29 mouse cellular contexts compared by ENCODE assay signal in genomic region chrX:159688698-159689097, GRCm38 (mm10).
DNase-seq lines count a peak whose midpoint lies in the region; ATAC-seq lines count a peak whose summit lies in the region.
"Had no signal": no experiment of that assay in that cellular context is flagged by ENCODE, and none has a peak within 500 bp of the region (broad histone marks: within the 10 kb centered on the region; RNA-seq: fewer than 3 reads in every experiment).

No protein-coding gene starts in this region.

- no peak overlapping the region for H3K9ac ChIP-seq in forebrain, embryonic 14.5 days (ENCODE audit: low read length)
- no peak overlapping the region for H3K9ac ChIP-seq in forebrain, embryonic 11.5 days (ENCODE audit: low read length)
- H3K9ac ChIP-seq: embryonic facial prominence, embryonic 13.5 days; forebrain, embryonic 13.5 days; forebrain, postnatal 0 days; heart, embryonic 12.5 days; heart, embryonic 15.5 days; hindbrain, embryonic 13.5 days had no signal

- no peaks in the 10 kb centered on the region for H3K36me3 ChIP-seq in forebrain, embryonic 14.5 days (ENCODE audit: control insufficient read depth, insufficient read depth, low read length)
- H3K36me3 ChIP-seq in forebrain, embryonic 11.5 days (ENCODE audit: control insufficient read depth, insufficient read depth, low read length): no peaks in the 10 kb centered on the region
- H3K36me3 ChIP-seq: embryonic facial prominence, embryonic 10.5 days; embryonic facial prominence, embryonic 13.5 days; heart, embryonic 12.5 days; heart, embryonic 15.5 days; hindbrain, embryonic 10.5 days; hindbrain, embryonic 13.5 days had no signal

- H3K9me3 ChIP-seq in forebrain, embryonic 14.5 days (replicated peaks; ENCODE audit: control insufficient read depth, low read length): no peaks in the 10 kb centered on the region
- no peaks in the 10 kb centered on the region for H3K9me3 ChIP-seq in forebrain, embryonic 11.5 days (ENCODE audit: control insufficient read depth, low read length)
- H3K9me3 ChIP-seq: embryonic facial prominence, embryonic 10.5 days; embryonic facial prominence, embryonic 13.5 days; forebrain, embryonic 13.5 days; heart, embryonic 12.5 days; heart, embryonic 15.5 days; hindbrain, embryonic 10.5 days; hindbrain, embryonic 13.5 days had no signal

- H3K27ac ChIP-seq in forebrain, embryonic 14.5 days (ENCODE audit: low read depth, low read length): no peak overlapping the region
- no peak overlapping the region for H3K27ac ChIP-seq in forebrain, embryonic 11.5 days (ENCODE audit: low read depth, low read length)
- H3K27ac ChIP-seq: embryonic facial prominence, embryonic 10.5 days; embryonic facial prominence, embryonic 13.5 days; forebrain, embryonic 13.5 days; gastrocnemius, adult 2 months; heart, embryonic 15.5 days; hindbrain, embryonic 10.5 days; hindbrain, embryonic 13.5 days had no signal

- H3K4me3 ChIP-seq in forebrain, embryonic 14.5 days (ENCODE audit: low read depth, low read length): no peak overlapping the region
- no peak overlapping the region for H3K4me3 ChIP-seq in forebrain, embryonic 11.5 days (ENCODE audit: low read depth, low read length)
- H3K4me3 ChIP-seq: embryonic facial prominence, embryonic 10.5 days; embryonic facial prominence, embryonic 13.5 days; erythroblast, embryonic 14.5 days; forebrain, embryonic 13.5 days; gastrocnemius, adult 2 months; heart, embryonic 12.5 days; heart, embryonic 15.5 days; hindbrain, embryonic 10.5 days; hindbrain, embryonic 13.5 days had no signal

- no peaks in the 10 kb centered on the region for H3K27me3 ChIP-seq in forebrain, embryonic 14.5 days (replicated peaks; ENCODE audit: control insufficient read depth, insufficient read depth, low read length)
- H3K27me3 ChIP-seq in forebrain, embryonic 11.5 days (ENCODE audit: control insufficient read depth, insufficient read depth, low read length): no peaks in the 10 kb centered on the region; the same call in 1 of the 2 replicates
- H3K27me3 ChIP-seq: heart, embryonic 12.5 days; heart, embryonic 15.5 days had no signal

- H3K4me1 ChIP-seq in forebrain, embryonic 14.5 days (ENCODE audit: control insufficient read depth, insufficient read depth, low read length): no peaks in the 10 kb centered on the region
- no peaks in the 10 kb centered on the region for H3K4me1 ChIP-seq in forebrain, embryonic 11.5 days (replicated peaks; ENCODE audit: control insufficient read depth, insufficient read depth, low read length)
- H3K4me1 ChIP-seq: embryonic facial prominence, embryonic 10.5 days; embryonic facial prominence, embryonic 13.5 days; forebrain, embryonic 13.5 days; heart, embryonic 12.5 days; heart, embryonic 15.5 days; hindbrain, embryonic 10.5 days; hindbrain, embryonic 13.5 days had no signal

- peak; percentile 1 for DNase-seq in forebrain, embryonic 14.5 days (ENCODE audit: low spot score)
- DNase-seq in forebrain, embryonic 11.5 days (ENCODE audit: low spot score): no peak
- peak; percentile 42 for DNase-seq in thymus, postnatal 25 days
- DNase-seq in thymus, postnatal 10 days (ENCODE audit: low spot score in 2 of 2): no peak
- DNase-seq in induced T-regulatory cell, adult 2 months (ENCODE audit: low read depth): peak; percentile 38
- no peak for DNase-seq in kidney, postnatal 36 days
- no peak for DNase-seq in Muller cell, postnatal 12 days (ENCODE audit: inconsistent ontology term)
- DNase-seq: adrenal gland, postnatal 14 days; cerebellum, adult 11 months; cerebellum, adult 2 months; cerebellum, adult 9-11 months; cerebellum, postnatal 25 days; embryo, embryonic 11 days; forebrain, postnatal 0 days; gastrocnemius, adult 2 months; gastrocnemius, postnatal 14 days; heart, adult 18-20 months; heart, postnatal 10 days; heart, postnatal 36 days had no signal

- H3K4me2 ChIP-seq in forebrain, embryonic 14.5 days (ENCODE audit: low read length): no peak overlapping the region
- H3K4me2 ChIP-seq in forebrain, embryonic 11.5 days (ENCODE audit: low read depth, low read length, severe bottlenecking): no peak overlapping the region
- H3K4me2 ChIP-seq: embryonic facial prominence, embryonic 13.5 days; forebrain, embryonic 13.5 days; heart, embryonic 12.5 days; heart, embryonic 15.5 days; hindbrain, embryonic 13.5 days had no signal

- no peak for ATAC-seq in forebrain, embryonic 14.5 days
- no peak for ATAC-seq in forebrain, embryonic 11.5 days (replicated peaks; ENCODE audit: low FRiP score)
- ATAC-seq: forebrain, embryonic 13.5 days; forebrain, postnatal 0 days; hindbrain, embryonic 16.5 days; Patski had no signal

- 84% methylated on average over 5 of the region's 5 CpGs for WGBS in forebrain, embryonic 14.5 days
- 95% methylated on average over 5 of the region's 5 CpGs for WGBS in forebrain, embryonic 11.5 days

Comparison
In these comparisons a context has a peak if more than half of its experiments do, and no peak if none do; other contexts are left out.
1. DNase-seq: peak in forebrain, embryonic 14.5 days (single experiment), thymus, postnatal 25 days (single experiment) and induced T-regulatory cell, adult 2 months (single experiment); none in forebrain, embryonic 11.5 days (single experiment), thymus, postnatal 10 days (0 of 2), kidney, postnatal 36 days (0 of 2) and Muller cell, postnatal 12 days (single experiment).